Mouse (Mus musculus): ENCODE measurements around the gene Chd5.

DNA sequence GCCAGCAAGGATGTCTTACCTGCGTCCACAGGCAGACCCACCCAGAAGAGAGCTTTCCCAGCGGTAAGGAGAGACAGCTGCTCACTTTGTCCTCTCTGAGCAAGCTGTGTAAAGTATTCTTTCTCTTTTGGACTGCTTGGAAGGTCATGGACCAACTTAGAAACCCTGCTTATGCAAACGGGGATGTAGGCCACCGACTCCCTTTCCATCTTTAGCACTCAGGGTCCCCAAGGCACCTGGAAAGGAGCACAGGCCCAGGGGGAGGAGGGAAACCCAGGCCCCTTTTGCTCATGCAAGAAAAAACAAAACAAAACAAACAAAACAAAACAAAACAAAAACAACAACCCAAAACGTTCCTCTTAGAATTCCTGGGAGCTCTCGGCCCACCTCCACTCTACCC, 46.9 kb upstream of the Chd5 start, which contains the start of gene Hes3:
- TF ChIP-seq CTCF (IDR thresholded peaks at IDR 0.05; ENCODE audit: control insufficient read depth, insufficient read depth, low read length) (no peak), POLR2A (IDR thresholded peaks at IDR 0.05; ENCODE audit: borderline replicate concordance, control insufficient read depth, low read depth, low read length) (no peak)

Data from bone marrow, adult 2 months (tissue).